Mouse (Mus musculus) megakaryocyte, embryonic 14.5 days (primary cell): ENCODE data around the gene Srgn. TPM values are rescaled to one million over a fixed set of nuclear protein-coding genes. Genes with fewer than 3 reads are reported as not detected.

Experiments
- H3K27me3 ChIP-seq: replicated peaks from 2 replicates; pipeline ENCODE3; 2012; ENCODE audit warnings: inconsistent platforms
- H3K36me3 ChIP-seq: replicated peaks from 2 replicates; pipeline ENCODE3; 2012; ENCODE audit warnings: low read length, inconsistent platforms, mixed read lengths
- H3K4me1 ChIP-seq: 2 replicates; pipeline ENCODE4 v1.6.1; 2012; ENCODE audit warnings: inconsistent platforms
- H3K4me3 ChIP-seq: replicated peaks from 2 replicates; pipeline ENCODE3; 2012; ENCODE audit warnings: moderate library complexity, mild to moderate bottlenecking, inconsistent platforms
- H3K9me3 ChIP-seq: 2 replicates; pipeline ENCODE4 v1.6.1; 2012; ENCODE audit warnings: inconsistent platforms
- FLI1 ChIP-seq: IDR thresholded peaks from 2 replicates; pipeline ENCODE4 v1.6.1; 2012; ENCODE audit warnings: low read length, inconsistent platforms, mixed read lengths
- GATA1 ChIP-seq: IDR thresholded peaks from 3 replicates; pipeline ENCODE4 v1.6.1; 2012; ENCODE audit warnings: mixed read lengths, low read length, inconsistent platforms, borderline replicate concordance
- polyA plus RNA-seq: library from polyadenylated mRNA; stranded (reverse); fragments of >175 nt; gene quantifications from 2 replicates; pipeline ENCODE4 v1.2.3, GENCODE M21; 2012; ENCODE audit warnings: low replicate concordance; ENCODE audit not compliant: insufficient read depth

Srgn gene
- polyA plus RNA-seq, 1 experiment = 696 TPM

DNA sequence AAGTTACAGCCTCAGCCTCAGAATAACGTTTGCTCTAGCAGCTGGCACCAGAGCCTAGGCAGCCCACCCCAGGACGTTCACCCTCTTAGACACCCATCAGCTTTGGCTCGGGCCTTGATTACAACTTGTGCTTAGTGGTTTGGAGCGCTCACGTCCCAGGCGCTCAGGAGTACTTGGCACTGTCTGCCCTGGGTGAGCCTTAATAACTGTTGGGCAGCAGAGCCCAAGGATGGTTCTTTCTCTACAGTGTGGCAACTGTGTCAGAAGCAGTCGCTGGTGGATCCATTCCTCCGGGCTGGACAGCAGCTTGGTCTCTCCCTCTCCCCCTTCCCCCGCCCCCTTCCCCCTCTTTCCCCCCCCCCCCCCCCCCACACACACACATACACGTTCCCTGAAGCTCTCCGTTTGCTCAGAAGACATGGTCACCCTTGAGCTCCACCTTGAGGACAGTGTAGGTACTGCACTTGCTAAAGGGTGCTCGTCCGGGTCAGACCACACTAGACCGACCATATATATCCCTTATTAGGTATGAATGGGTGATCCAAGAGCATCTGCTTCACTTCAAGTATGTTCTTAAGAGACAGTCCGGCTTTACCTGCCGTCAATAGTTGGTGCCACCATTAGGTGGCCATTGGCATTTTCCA lies 22.4 kb upstream of the Srgn start:
- H3K9me3 ChIP-seq = no peaks in the 10 kb centered on the region
- H3K27me3 ChIP-seq = no peaks in the 10 kb centered on the region
- peak overlapping the region; percentile 88 for H3K4me3 ChIP-seq
- H3K4me1 ChIP-seq = peaks cover 68% of the 10 kb centered on the region
- H3K36me3 ChIP-seq = no peaks in the 10 kb centered on the region
- TF ChIP-seq GATA1 (no peak), FLI1 (no peak)

DNA sequence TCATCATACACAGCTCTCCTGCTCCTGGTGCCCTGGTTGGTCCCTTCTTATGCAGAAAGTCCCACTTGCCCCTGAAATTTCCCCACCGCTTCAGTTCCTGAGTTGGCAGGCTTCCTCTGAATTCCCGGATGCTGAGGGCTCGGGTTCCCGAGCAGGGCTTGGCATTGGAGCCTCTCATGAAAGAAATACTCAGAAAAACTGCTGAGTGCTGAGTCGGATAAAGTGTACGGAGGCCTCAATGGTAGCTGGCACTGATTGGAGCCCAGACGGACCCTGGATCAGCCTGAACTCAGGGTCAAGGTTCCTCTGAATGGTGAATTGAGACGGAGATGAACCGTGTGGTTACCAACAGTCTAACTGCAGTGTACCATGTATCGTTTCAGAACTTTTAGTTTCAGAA lies 19.2 kb upstream of the Srgn start:
- no peak overlapping the region for H3K4me3 ChIP-seq
- TF ChIP-seq GATA1 (no peak), FLI1 (no peak)
- peaks cover 73% of the 10 kb centered on the region for H3K4me1 ChIP-seq
- no peaks in the 10 kb centered on the region for H3K27me3 ChIP-seq
- H3K9me3 ChIP-seq = no peaks in the 10 kb centered on the region
- H3K36me3 ChIP-seq = no peaks in the 10 kb centered on the region

DNA sequence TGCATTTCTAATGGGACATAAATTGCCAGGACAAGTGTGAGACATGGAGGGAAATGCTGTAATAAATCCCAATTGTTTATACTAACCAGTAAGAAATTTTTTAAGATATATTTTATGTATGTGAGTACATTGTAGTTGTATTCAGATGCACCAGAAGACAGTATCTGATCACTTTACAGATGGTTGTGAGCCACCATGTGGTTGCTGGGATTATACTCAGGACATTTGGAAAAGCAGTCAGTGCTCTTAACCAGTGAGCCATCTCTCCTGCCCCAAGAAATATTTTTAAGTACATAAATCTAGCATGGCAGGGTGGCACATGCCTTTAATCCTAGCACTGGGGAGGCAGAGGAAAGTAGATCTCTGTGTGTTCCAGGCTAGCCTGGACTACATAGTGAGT lies 18.5 kb upstream of the Srgn start:
- Histone ChIP-seq H3K27me3 (no peaks in the 10 kb centered on the region), H3K36me3 (no peaks in the 10 kb centered on the region), H3K4me1 (peaks cover 76% of the 10 kb centered on the region), H3K4me3 (no peak overlapping the region), H3K9me3 (no peaks in the 10 kb centered on the region)
- TF ChIP-seq FLI1 = no peak
- TF ChIP-seq GATA1 = no peak

DNA sequence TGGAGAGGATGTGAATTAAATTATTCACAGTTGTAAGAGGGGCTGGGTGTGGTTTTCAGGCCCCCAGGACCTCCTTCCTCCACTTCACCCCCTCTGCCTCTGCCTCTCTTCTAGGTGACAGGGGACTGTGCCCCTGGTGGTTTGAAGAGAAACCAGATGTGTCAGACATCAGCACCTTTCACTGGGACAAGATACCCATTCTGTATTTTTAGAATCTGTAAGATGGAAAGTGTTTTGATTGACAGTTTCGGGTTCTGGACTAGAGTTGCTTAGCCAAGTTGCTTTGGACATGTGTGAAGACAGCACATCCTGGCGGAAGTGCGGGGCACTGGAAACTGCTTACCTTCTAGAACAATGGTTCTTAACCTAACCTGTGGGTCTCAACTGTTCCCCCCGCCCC lies 17.1 kb upstream of the Srgn start:
- Histone ChIP-seq H3K4me3 (peak overlapping the region; percentile 18), H3K27me3 (no peaks in the 10 kb centered on the region), H3K36me3 (no peaks in the 10 kb centered on the region), H3K4me1 (peaks cover 75% of the 10 kb centered on the region), H3K9me3 (no peaks in the 10 kb centered on the region)
- TF ChIP-seq GATA1 (no peak), FLI1 (no peak)

DNA sequence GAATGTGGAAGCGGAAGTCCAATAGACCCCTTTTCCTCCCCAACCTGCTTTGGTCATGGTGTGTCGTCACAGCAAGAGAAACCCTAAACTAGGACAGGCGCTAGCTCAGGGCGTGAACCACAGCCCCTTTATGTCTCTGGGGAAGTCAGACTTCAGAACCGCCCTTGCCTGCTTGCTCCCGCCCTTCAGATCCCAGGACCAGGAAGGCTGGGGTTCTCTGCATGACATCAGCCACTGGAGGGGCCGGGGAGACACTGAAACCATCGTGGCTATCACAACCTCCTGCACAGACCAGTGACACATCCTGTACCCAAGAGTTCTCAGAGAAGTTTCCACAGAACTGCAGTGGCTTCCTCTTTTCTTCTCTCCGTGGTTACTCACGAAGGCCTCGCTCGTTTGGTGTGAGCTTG lies 16.2 kb upstream of the Srgn start:
- TF ChIP-seq FLI1 (0 out of 2 replicates have a peak, but pooled peaks have one; percentile 29), GATA1 (no peak)
- no peaks in the 10 kb centered on the region for H3K36me3 ChIP-seq
- peak overlapping the region; percentile 87 for H3K4me3 ChIP-seq
- H3K9me3 ChIP-seq = no peaks in the 10 kb centered on the region
- no peaks in the 10 kb centered on the region for H3K27me3 ChIP-seq
- H3K4me1 ChIP-seq = peaks cover 74% of the 10 kb centered on the region

DNA sequence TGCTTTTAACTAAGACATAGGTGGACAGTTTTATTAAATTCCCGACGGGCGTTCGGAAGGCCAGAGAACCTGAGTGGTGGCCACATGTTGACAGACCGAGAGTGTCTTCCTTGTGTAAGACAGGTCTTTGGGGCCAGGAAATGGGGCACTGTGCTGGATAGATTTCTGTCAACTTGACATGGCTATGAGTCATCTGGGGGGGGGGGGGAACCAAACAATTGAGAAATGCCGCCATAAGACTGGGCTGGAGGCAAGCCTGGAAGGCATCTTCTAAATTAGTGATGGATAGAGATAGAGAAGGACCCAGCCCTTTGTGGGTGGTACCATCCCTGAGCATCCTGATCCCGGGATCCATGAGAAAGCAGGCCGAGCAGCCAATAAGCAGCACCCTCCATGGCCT lies 15.7 kb upstream of the Srgn start:
- H3K36me3 ChIP-seq = no peaks in the 10 kb centered on the region
- peak overlapping the region; percentile 87 for H3K4me3 ChIP-seq
- H3K4me1 ChIP-seq = peaks cover 76% of the 10 kb centered on the region
- H3K27me3 ChIP-seq = no peaks in the 10 kb centered on the region
- TF ChIP-seq FLI1 (no peak), GATA1 (no peak)
- H3K9me3 ChIP-seq = no peaks in the 10 kb centered on the region

DNA sequence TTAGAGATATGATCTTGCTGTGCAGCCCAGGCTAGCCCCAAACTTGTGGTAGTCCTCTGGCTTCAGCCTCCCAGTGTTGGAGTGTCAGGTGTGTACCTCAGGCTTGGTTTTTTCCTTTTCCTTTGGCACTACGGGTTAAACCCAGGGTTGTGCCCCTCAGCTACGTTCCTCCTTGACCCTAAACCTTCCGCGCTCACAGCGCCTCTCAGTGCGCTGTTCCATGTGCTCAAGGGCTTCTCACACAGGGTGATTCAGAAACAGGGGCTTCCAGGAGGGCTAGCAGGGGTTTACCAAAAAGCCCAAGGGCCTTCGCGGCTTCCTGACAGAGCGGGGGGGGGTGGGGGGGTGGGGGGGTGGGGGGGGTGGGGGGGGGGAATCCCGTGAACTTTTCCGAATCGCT lies 15.3 kb upstream of the Srgn start:
- H3K4me1 ChIP-seq = peaks cover 80% of the 10 kb centered on the region
- H3K4me3 ChIP-seq = no peak overlapping the region
- no peaks in the 10 kb centered on the region for H3K27me3 ChIP-seq
- no peaks in the 10 kb centered on the region for H3K36me3 ChIP-seq
- TF ChIP-seq FLI1 = no peak
- TF ChIP-seq GATA1 = no peak
- no peaks in the 10 kb centered on the region; the same call in 1 of the 2 replicates for H3K9me3 ChIP-seq

DNA sequence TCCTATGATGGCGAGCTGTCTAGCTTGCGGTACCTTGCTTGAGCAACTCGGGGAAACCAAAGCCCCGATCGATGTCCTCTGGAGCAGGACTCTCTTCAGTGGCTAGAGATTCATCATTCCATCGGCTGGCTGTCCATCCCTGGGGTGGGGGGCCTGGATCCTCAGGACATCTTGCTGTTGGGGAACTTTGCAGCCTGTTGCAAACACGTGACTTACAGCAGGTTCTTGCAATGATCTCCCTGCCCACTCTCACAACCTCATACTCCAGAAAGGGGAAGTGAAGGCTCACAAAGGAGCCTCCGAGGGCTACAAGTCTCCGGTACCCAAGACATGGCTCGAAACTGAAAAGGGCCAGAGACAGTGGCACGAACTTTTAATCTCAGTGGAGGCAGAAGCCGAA lies 14.2 kb upstream of the Srgn start:
- no peak overlapping the region for H3K4me3 ChIP-seq
- no peak for TF ChIP-seq GATA1
- TF ChIP-seq FLI1 = no peak
- H3K27me3 ChIP-seq = peaks cover 2% of the 10 kb centered on the region
- H3K9me3 ChIP-seq = no peaks in the 10 kb centered on the region; the same call in 1 of the 2 replicates
- H3K36me3 ChIP-seq = no peaks in the 10 kb centered on the region
- H3K4me1 ChIP-seq = peaks cover 83% of the 10 kb centered on the region

DNA sequence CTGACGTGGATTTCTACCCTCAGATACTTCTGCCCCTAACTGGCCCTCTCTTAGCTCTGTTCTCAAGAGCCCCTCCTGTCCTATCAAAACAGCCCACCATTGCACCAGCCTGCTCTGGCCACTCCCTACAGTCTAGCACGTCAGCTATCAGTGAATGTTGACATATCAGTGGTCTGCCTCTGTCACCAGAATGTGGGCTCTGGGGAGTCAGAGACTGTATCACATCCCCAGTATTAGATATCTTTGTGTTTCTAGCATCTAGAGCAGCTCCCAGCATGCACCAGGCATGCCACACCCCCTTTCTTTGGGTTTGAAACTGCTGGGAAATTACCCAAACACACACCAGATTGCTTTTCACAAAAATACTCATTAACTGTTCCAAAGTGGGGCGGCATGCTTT lies 13.5 kb upstream of the Srgn start:
- H3K4me3 ChIP-seq = no peak overlapping the region
- peaks cover 83% of the 10 kb centered on the region for H3K4me1 ChIP-seq
- H3K9me3 ChIP-seq = no peaks in the 10 kb centered on the region; the same call in 1 of the 2 replicates
- TF ChIP-seq FLI1 = no peak
- no peak for TF ChIP-seq GATA1
- H3K27me3 ChIP-seq = peaks cover 2% of the 10 kb centered on the region
- H3K36me3 ChIP-seq = no peaks in the 10 kb centered on the region

DNA sequence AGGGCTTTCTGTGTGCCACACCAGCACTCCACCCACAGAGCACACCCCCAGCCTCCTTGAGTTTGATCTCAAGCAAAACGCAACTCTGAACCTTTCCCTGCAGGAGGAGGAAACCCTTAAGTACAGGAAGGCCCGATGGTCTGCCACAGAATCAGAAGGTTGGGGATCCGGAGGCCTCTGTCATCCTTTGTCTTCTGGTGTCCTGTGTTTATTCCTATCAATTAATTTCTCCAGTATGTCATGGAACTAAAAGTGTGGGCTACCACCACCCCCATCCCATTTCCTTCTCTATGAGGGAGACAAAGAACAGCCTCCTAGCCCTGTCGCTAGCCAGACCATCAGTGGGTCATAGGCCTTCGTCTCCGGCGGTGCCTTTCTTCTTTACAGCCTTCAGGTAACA lies 7.3 kb upstream of the Srgn start:
- peaks cover 6% of the 10 kb centered on the region for H3K27me3 ChIP-seq
- H3K4me3 ChIP-seq = no peak overlapping the region
- no peaks in the 10 kb centered on the region; the same call in 1 of the 2 replicates for H3K9me3 ChIP-seq
- TF ChIP-seq FLI1 (no peak), GATA1 (no peak)
- no peaks in the 10 kb centered on the region for H3K36me3 ChIP-seq
- H3K4me1 ChIP-seq = peaks cover 78% of the 10 kb centered on the region
